Mouse (Mus musculus) intestine, embryonic 14.5 days (tissue): ENCODE results near the gene Rrm1. TPM values are rescaled to one million over a fixed set of nuclear protein-coding genes. Genes with fewer than 3 reads are reported as not detected.

Experiments
- ATAC-seq: fragments of 200-750 bp; cut with Nextera tagmentation; replicated peaks from 2 replicates; pipeline ENCODE4 v1.8.0; 2017; ENCODE audit warnings: low read depth, moderate number of reproducible peaks, moderate TSS enrichment, moderate library complexity; ENCODE audit not compliant: low FRiP score, low TSS enrichment
- DNase-seq: peaks from one replicate; pipeline ENCODE4 v3.0.0-alpha.2; 2018; ENCODE audit warnings: low spot score
- H3K27ac ChIP-seq: fragments of 300-500 bp; sonication (generic); 2 replicates; pipeline ENCODE4 v1.5.1; 2014; ENCODE audit warnings: low read depth, mild to moderate bottlenecking, control low read depth
- H3K27me3 ChIP-seq: fragments of 300-500 bp; sonication (generic); replicated peaks from 2 replicates; pipeline ENCODE4 v1.6.1; 2014; ENCODE audit warnings: low read length, control low read depth; ENCODE audit not compliant: control insufficient read depth, insufficient read depth
- H3K36me3 ChIP-seq: fragments of 300-500 bp; sonication (generic); 2 replicates; pipeline ENCODE4 v1.6.1; 2014; ENCODE audit warnings: low read length, control low read depth; ENCODE audit not compliant: control insufficient read depth, insufficient read depth
- H3K4me1 ChIP-seq: fragments of 300-500 bp; sonication (generic); replicated peaks from 2 replicates; pipeline ENCODE4 v1.6.1; 2014; ENCODE audit warnings: low read length, control low read depth, mixed read lengths; ENCODE audit not compliant: control insufficient read depth, insufficient read depth
- H3K4me2 ChIP-seq: fragments of 300-500 bp; sonication (generic); 2 replicates; pipeline ENCODE4 v1.6.1; 2014; ENCODE audit warnings: low read length
- H3K4me3 ChIP-seq: fragments of 300-500 bp; sonication (generic); 2 replicates; pipeline ENCODE4 v1.5.1; 2014; ENCODE audit warnings: low read depth, low read length, control low read depth, mixed read lengths
- H3K9ac ChIP-seq: fragments of 300-500 bp; sonication (generic); 2 replicates; pipeline ENCODE4 v1.6.1; 2014; ENCODE audit warnings: mild to moderate bottlenecking, low read length
- H3K9me3 ChIP-seq: fragments of 300-500 bp; sonication (generic); 2 replicates; pipeline ENCODE4 v1.6.1; 2016; ENCODE audit warnings: low read length, control low read depth; ENCODE audit not compliant: control insufficient read depth
- WGBS: fragments of 180-500 bp; shearing (Covaris S2); extraction: QIAGEN DNeasy Blood & Tissue Kit; methylation state at CpG from one replicate; pipeline ENCODE4 v1.1.7; 2014; 5-methylcytosine and 5-hydroxymethylcytosine counted together
- polyA plus RNA-seq: library from polyadenylated mRNA; unstranded; fragments of >200 nt; fragmentation: Nextera tagmentation; extraction: Ambion mirVana; gene quantifications from 2 replicates; pipeline ENCODE4 v1.2.1, GENCODE M21; 2014

The Rrm1 gene
- polyA plus RNA-seq, 1 experiment from 2014 or later: 158 TPM

- DNase-seq (peak; percentile 16), ATAC-seq (no peak)
- Histone ChIP-seq H3K4me2 (no peak overlapping the region), H3K36me3 (peaks cover 97% of the 10 kb centered on the region), H3K9ac (no peak overlapping the region), H3K27ac (no peak overlapping the region), H3K27me3 (no peaks in the 10 kb centered on the region), H3K9me3 (no peaks in the 10 kb centered on the region), H3K4me3 (no peak overlapping the region), H3K4me1 (no peaks in the 10 kb centered on the region)
- 91% methylated on average over 5 of the region's 5 CpGs for WGBS
Observed at GRCm38 (mm10) chr7:102458618-102459380, 17.3 kb downstream of the Rrm1 start.

GRCm38 (mm10) chr7:102467566-102467965, 26.1 kb downstream of the Rrm1 start:
- no peaks in the 10 kb centered on the region for H3K9me3 ChIP-seq
- no peak overlapping the region for H3K4me2 ChIP-seq
- no peak overlapping the region for H3K27ac ChIP-seq
- DNase-seq (no peak), ATAC-seq (no peak)
- WGBS: 88% methylated on average over 8 of the region's 8 CpGs
- peaks cover 78% of the 10 kb centered on the region for H3K36me3 ChIP-seq
- no peaks in the 10 kb centered on the region for H3K27me3 ChIP-seq
- no peak overlapping the region for H3K9ac ChIP-seq
- no peak overlapping the region for H3K4me3 ChIP-seq
- H3K4me1 ChIP-seq: no peaks in the 10 kb centered on the region

- no peak overlapping the region for H3K27ac ChIP-seq
- WGBS: 51% methylated on average over 5 of the region's 5 CpGs
- peaks cover 29% of the 10 kb centered on the region for H3K36me3 ChIP-seq
- no peak overlapping the region for H3K9ac ChIP-seq
- H3K4me2 ChIP-seq: no peak overlapping the region
- no peak for DNase-seq
- H3K4me1 ChIP-seq: no peaks in the 10 kb centered on the region
- ATAC-seq: no peak
- H3K9me3 ChIP-seq: no peaks in the 10 kb centered on the region
- no peaks in the 10 kb centered on the region for H3K27me3 ChIP-seq
- H3K4me3 ChIP-seq: no peak overlapping the region
Observed at GRCm38 (mm10) chr7:102472675-102473074, 31.2 kb downstream of the Rrm1 start.

- H3K27ac ChIP-seq: no peak overlapping the region
- 96% methylated on average over 5 of the region's 5 CpGs for WGBS
- no peak for DNase-seq
- no peak overlapping the region for H3K4me3 ChIP-seq
- no peaks in the 10 kb centered on the region for H3K36me3 ChIP-seq
- H3K4me1 ChIP-seq: no peaks in the 10 kb centered on the region
- no peaks in the 10 kb centered on the region for H3K9me3 ChIP-seq
- no peak overlapping the region for H3K4me2 ChIP-seq
- H3K9ac ChIP-seq: no peak overlapping the region
- ATAC-seq: no peak
- H3K27me3 ChIP-seq: no peaks in the 10 kb centered on the region
Observed at GRCm38 (mm10) chr7:102476601-102477000, 35.1 kb downstream of the Rrm1 start.

GRCm38 (mm10) chr7:102477377-102477776, 35.9 kb downstream of the Rrm1 start:
- WGBS: 84% methylated on average over 11 of the region's 11 CpGs
- Histone ChIP-seq H3K4me1 (no peaks in the 10 kb centered on the region), H3K4me2 (no peak overlapping the region), H3K4me3 (no peak overlapping the region), H3K36me3 (no peaks in the 10 kb centered on the region), H3K9me3 (no peaks in the 10 kb centered on the region), H3K27ac (no peak overlapping the region), H3K27me3 (no peaks in the 10 kb centered on the region), H3K9ac (no peak overlapping the region)
- no peak for DNase-seq
- ATAC-seq: no peak

GRCm38 (mm10) chr7:102478425-102478824, 36.9 kb downstream of the Rrm1 start:
- H3K27me3 ChIP-seq: no peaks in the 10 kb centered on the region
- no peak overlapping the region for H3K4me2 ChIP-seq
- H3K9ac ChIP-seq: no peak overlapping the region
- no peaks in the 10 kb centered on the region for H3K9me3 ChIP-seq
- no peaks in the 10 kb centered on the region for H3K36me3 ChIP-seq
- H3K4me1 ChIP-seq: no peaks in the 10 kb centered on the region
- 92% methylated on average over 4 of the region's 4 CpGs for WGBS
- ATAC-seq (no peak), DNase-seq (no peak)
- no peak overlapping the region for H3K4me3 ChIP-seq
- no peak overlapping the region for H3K27ac ChIP-seq

- WGBS: 64% methylated on average over 3 of the region's 3 CpGs
- Histone ChIP-seq H3K27me3 (no peaks in the 10 kb centered on the region), H3K4me3 (no peak overlapping the region), H3K27ac (no peak overlapping the region), H3K4me1 (no peaks in the 10 kb centered on the region), H3K9me3 (no peaks in the 10 kb centered on the region), H3K4me2 (no peak overlapping the region), H3K36me3 (no peaks in the 10 kb centered on the region), H3K9ac (no peak overlapping the region)
- no peak for DNase-seq
- ATAC-seq: no peak
Observed at GRCm38 (mm10) chr7:102478926-102479325, 37.4 kb downstream of the Rrm1 start.

GRCm38 (mm10) chr7:102479368-102480078, 38.0 kb downstream of the Rrm1 start:
- Histone ChIP-seq H3K36me3 (no peaks in the 10 kb centered on the region), H3K4me3 (no peak overlapping the region), H3K27me3 (no peaks in the 10 kb centered on the region), H3K27ac (no peak overlapping the region), H3K4me1 (no peaks in the 10 kb centered on the region), H3K9me3 (no peaks in the 10 kb centered on the region), H3K4me2 (no peak overlapping the region), H3K9ac (no peak overlapping the region)
- ATAC-seq (no peak), DNase-seq (no peak)
- 64% methylated on average over 5 of the region's 5 CpGs for WGBS

- no peak overlapping the region for H3K9ac ChIP-seq
- DNase-seq: no peak
- 60% methylated on average over 4 of the region's 4 CpGs for WGBS
- H3K36me3 ChIP-seq: no peaks in the 10 kb centered on the region
- no peak overlapping the region for H3K4me3 ChIP-seq
- no peaks in the 10 kb centered on the region for H3K4me1 ChIP-seq
- ATAC-seq: no peak
- no peak overlapping the region for H3K4me2 ChIP-seq
- H3K27me3 ChIP-seq: no peaks in the 10 kb centered on the region
- H3K9me3 ChIP-seq: no peaks in the 10 kb centered on the region
- no peak overlapping the region for H3K27ac ChIP-seq
Observed at GRCm38 (mm10) chr7:102480821-102481220, 39.3 kb downstream of the Rrm1 start.
